Mouse (Mus musculus): ENCODE data around the gene Tmem211.

GRCm38 (mm10) chr5:113214041-113214440 lies 12.7 kb upstream of the Tmem211 start:
- TF ChIP-seq CTCF (IDR thresholded peaks at IDR 0.05; ENCODE audit: low read depth) (no peak), EP300 (IDR thresholded peaks at IDR 0.05; ENCODE audit: low read depth) (no peak)

Data from liver, postnatal 0 days (tissue).